ENCODE assay signal across 9 mouse cellular contexts in the genomic region with DNA sequence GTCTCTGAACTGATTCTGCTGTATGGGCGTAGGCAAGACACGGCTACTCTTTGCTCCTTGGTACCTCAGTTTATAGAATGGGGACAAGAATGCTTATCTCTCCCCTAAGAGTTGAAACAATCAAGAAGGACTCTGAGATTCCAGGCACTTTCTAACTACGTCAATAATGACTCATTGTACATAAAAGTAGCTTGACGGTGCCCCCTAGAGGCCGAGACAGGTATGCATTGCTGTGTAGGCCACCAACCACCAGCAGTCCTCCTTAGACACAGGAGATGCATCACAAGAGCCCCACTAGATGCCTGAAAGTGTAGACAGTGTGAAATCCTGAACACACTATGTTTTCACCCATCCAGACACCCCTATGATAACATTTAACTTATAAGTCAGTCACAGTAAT. TPM values are rescaled to one million over a fixed set of nuclear protein-coding genes. Genes with fewer than 3 reads are reported as not detected.
DNase-seq lines count a peak whose midpoint lies in the region; ATAC-seq and TF ChIP-seq lines count a peak whose summit lies in the region.
"Had no signal": no experiment of that assay in that cellular context is flagged by ENCODE, and none has a peak within 500 bp of the region (broad histone marks: within the 10 kb centered on the region; RNA-seq: fewer than 3 reads in every experiment).

No protein-coding gene starts in this region.

- no peak for ATAC-seq in forebrain, embryonic 11.5 days (replicated peaks; ENCODE audit: low FRiP score)
- ATAC-seq in forebrain, embryonic 12.5 days (ENCODE audit: low FRiP score): no peak
- ATAC-seq in kidney, postnatal 0 days (replicated peaks; ENCODE audit: low FRiP score, low read depth): peak; percentile 29; the same call in 1 of the 2 replicates

- TF ChIP-seq CTCF in kidney, postnatal 0 days (IDR thresholded peaks at IDR 0.05; ENCODE audit: low read depth): peak; percentile 77

- H3K27ac ChIP-seq in forebrain, embryonic 11.5 days (ENCODE audit: low read depth, low read length): no peak overlapping the region
- H3K27ac ChIP-seq in forebrain, embryonic 12.5 days: no peak overlapping the region
- no peak overlapping the region for H3K27ac ChIP-seq in kidney, postnatal 0 days
- H3K27ac ChIP-seq: hindbrain, embryonic 15.5 days had no signal

- 39% methylated on average over 5 of the region's 5 CpGs for whole genome bisulfite sequencing in forebrain, embryonic 11.5 days
- WGBS in forebrain, embryonic 12.5 days: 45% methylated on average over 5 of the region's 5 CpGs
- 48% methylated on average over 5 of the region's 5 CpGs for WGBS in kidney, postnatal 0 days

- H3K27me3 ChIP-seq in forebrain, embryonic 11.5 days (ENCODE audit: control insufficient read depth, insufficient read depth, low read length): no peaks in the 10 kb centered on the region
- no peaks in the 10 kb centered on the region for H3K27me3 ChIP-seq in forebrain, embryonic 12.5 days
- no peaks in the 10 kb centered on the region for H3K27me3 ChIP-seq in kidney, postnatal 0 days (ENCODE audit: insufficient read depth, low read length)
- H3K27me3 ChIP-seq: hindbrain, embryonic 15.5 days had no signal

- H3K4me2 ChIP-seq in forebrain, embryonic 11.5 days (ENCODE audit: low read depth, low read length, severe bottlenecking): no peak overlapping the region
- no peak overlapping the region for H3K4me2 ChIP-seq in forebrain, embryonic 12.5 days
- no peak overlapping the region for H3K4me2 ChIP-seq in kidney, postnatal 0 days (ENCODE audit: low read length)
- H3K4me2 ChIP-seq: hindbrain, embryonic 15.5 days had no signal

- no peaks in the 10 kb centered on the region for H3K36me3 ChIP-seq in forebrain, embryonic 11.5 days (ENCODE audit: control insufficient read depth, insufficient read depth, low read length)
- no peaks in the 10 kb centered on the region for H3K36me3 ChIP-seq in forebrain, embryonic 12.5 days (replicated peaks)
- no peaks in the 10 kb centered on the region for H3K36me3 ChIP-seq in kidney, postnatal 0 days (ENCODE audit: insufficient read depth, low read length)

- no peak overlapping the region for H3K4me3 ChIP-seq in forebrain, embryonic 11.5 days (ENCODE audit: low read depth, low read length)
- H3K4me3 ChIP-seq in forebrain, embryonic 12.5 days (replicated peaks): no peak overlapping the region
- no peak overlapping the region for H3K4me3 ChIP-seq in kidney, postnatal 0 days (replicated peaks; ENCODE audit: low read depth, low read length)
- H3K4me3 ChIP-seq: hindbrain, embryonic 15.5 days had no signal

- H3K4me1 ChIP-seq in forebrain, embryonic 11.5 days (replicated peaks; ENCODE audit: control insufficient read depth, insufficient read depth, low read length): no peaks in the 10 kb centered on the region
- peaks cover 11% of the 10 kb centered on the region for H3K4me1 ChIP-seq in forebrain, embryonic 12.5 days
- H3K4me1 ChIP-seq in kidney, postnatal 0 days (replicated peaks; ENCODE audit: insufficient read depth, low read length): no peaks in the 10 kb centered on the region

- H3K9ac ChIP-seq in forebrain, embryonic 11.5 days (ENCODE audit: low read length): no peak overlapping the region
- H3K9ac ChIP-seq in forebrain, embryonic 12.5 days: no peak overlapping the region
- H3K9ac ChIP-seq in kidney, postnatal 0 days (ENCODE audit: low read depth, low read length): no peak overlapping the region
- H3K9ac ChIP-seq: hindbrain, embryonic 15.5 days had no signal

- peak; percentile 76 for DNase-seq in forebrain, embryonic 11.5 days (ENCODE audit: low spot score)
- DNase-seq in right cerebral cortex, adult 18-20 months: peak; percentile 54
- DNase-seq in right cerebral cortex, postnatal 36 days (ENCODE audit: low spot score in 2 of 2): no peak
- DNase-seq in cerebellum, postnatal 14 days: peak; percentile 67 to 80
- DNase-seq in kidney, postnatal 0 days (ENCODE audit: low spot score): peak; percentile 70
- DNase-seq in lung, postnatal 25 days (ENCODE audit: low spot score): peak; percentile 38
- DNase-seq in thymus, postnatal 10 days (ENCODE audit: low spot score in 2 of 2): peak; percentile 26 to 58

- no peaks in the 10 kb centered on the region for H3K9me3 ChIP-seq in forebrain, embryonic 11.5 days (ENCODE audit: control insufficient read depth, low read length)
- H3K9me3 ChIP-seq in forebrain, embryonic 12.5 days: no peaks in the 10 kb centered on the region
- H3K9me3 ChIP-seq in kidney, postnatal 0 days (replicated peaks; ENCODE audit: low read length): no peaks in the 10 kb centered on the region
- H3K9me3 ChIP-seq: hindbrain, embryonic 15.5 days had no signal

RNA-seq across cellular contexts. Expression of a gene that starts 24.0 kb away (rescaled TPM):
- polyA plus RNA-seq in forebrain, embryonic 11.5 days (2014; fragmentation: Nextera tagmentation; extraction: Ambion mirVana): not detected in 2 replicates
- 0.17 and 0.18 TPM in 2 replicates for polyA plus RNA-seq in forebrain, embryonic 12.5 days (2016; fragmentation: Nextera tagmentation; extraction: Ambion mirVana)
- 0.41 and 0.46 TPM in 2 replicates for polyA plus RNA-seq in kidney, postnatal 0 days (2015; fragmentation: Nextera tagmentation; extraction: Ambion mirVana)

Comparison
In these comparisons a context has a peak if more than half of its experiments do, and no peak if none do; other contexts are left out.
1. DNase-seq: peak in forebrain, embryonic 11.5 days (single experiment), right cerebral cortex, adult 18-20 months (single experiment), cerebellum, postnatal 14 days (2 of 2), kidney, postnatal 0 days (single experiment), lung, postnatal 25 days (single experiment) and thymus, postnatal 10 days (2 of 2); none in right cerebral cortex, postnatal 36 days (0 of 2).